Mouse (Mus musculus) myocyte (in vitro differentiated cells): Measurements from ENCODE around the gene Nmur1.

Experiments used
- E2F4 ChIP-seq: IDR thresholded peaks from one replicate; pipeline ENCODE4 v1.6.1; 2011; ENCODE audit warnings: mild to moderate bottlenecking, control low read depth, moderate library complexity; ENCODE audit not compliant: insufficient read depth
- MAX ChIP-seq: IDR thresholded peaks from one replicate; pipeline ENCODE4 v1.6.1; 2011; ENCODE audit warnings: low read depth, mild to moderate bottlenecking, control low read depth
- POLR2A ChIP-seq: IDR thresholded peaks from one replicate; pipeline ENCODE4 v1.6.1; 2011; ENCODE audit warnings: low read depth, mild to moderate bottlenecking, control low read depth, moderate library complexity; ENCODE audit not compliant: insufficient read length
- SRF ChIP-seq: IDR thresholded peaks from one replicate; pipeline ENCODE4 v1.6.1; 2011; ENCODE audit warnings: low read depth; ENCODE audit not compliant: control insufficient read depth, insufficient read length
- TCF12 ChIP-seq: IDR thresholded peaks from one replicate; pipeline ENCODE4 v1.6.1; 2011; ENCODE audit warnings: mild to moderate bottlenecking, control low read depth; ENCODE audit not compliant: poor library complexity, insufficient read depth, severe bottlenecking
- TCF3 ChIP-seq: IDR thresholded peaks from one replicate; pipeline ENCODE4 v1.6.1; 2011; ENCODE audit warnings: low read depth, control low read depth; ENCODE audit not compliant: insufficient read length
- USF1 ChIP-seq: IDR thresholded peaks from one replicate; pipeline ENCODE4 v1.6.1; 2011; ENCODE audit warnings: low read depth, mild to moderate bottlenecking, control low read depth, moderate library complexity

DNA sequence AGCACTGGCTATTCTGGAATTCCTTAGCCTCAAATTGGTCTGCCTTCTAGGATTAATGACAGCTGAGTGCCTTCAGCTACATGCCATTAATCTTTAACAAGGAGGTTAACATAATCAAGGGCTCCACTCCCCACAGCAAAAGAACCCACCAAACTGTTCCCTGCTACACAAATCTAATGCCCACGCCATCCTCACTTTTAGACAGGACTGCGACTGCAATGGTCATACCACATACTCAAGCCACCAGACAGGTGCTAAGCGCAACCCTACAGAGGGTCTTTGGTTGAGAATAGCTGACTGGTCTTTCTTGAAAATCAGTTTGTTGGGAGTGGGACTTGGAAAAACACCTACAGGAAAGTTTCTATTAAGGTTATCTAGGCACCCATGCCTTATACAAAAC lies 76.8 kb downstream of the Nmur1 start:
- TF ChIP-seq POLR2A (no peak), E2F4 (no peak), SRF (no peak), TCF12 (no peak), USF1 (no peak), MAX (no peak), TCF3 (no peak)
